Mouse (Mus musculus): Measurements from ENCODE around the gene Ebp. TPM values are rescaled to one million over a fixed set of nuclear protein-coding genes. Genes with fewer than 3 reads are reported as not detected.

Gene Ebp
- total RNA-seq, 2 experiments from 2014 or later: 19.0 to 24.7 TPM

DNA sequence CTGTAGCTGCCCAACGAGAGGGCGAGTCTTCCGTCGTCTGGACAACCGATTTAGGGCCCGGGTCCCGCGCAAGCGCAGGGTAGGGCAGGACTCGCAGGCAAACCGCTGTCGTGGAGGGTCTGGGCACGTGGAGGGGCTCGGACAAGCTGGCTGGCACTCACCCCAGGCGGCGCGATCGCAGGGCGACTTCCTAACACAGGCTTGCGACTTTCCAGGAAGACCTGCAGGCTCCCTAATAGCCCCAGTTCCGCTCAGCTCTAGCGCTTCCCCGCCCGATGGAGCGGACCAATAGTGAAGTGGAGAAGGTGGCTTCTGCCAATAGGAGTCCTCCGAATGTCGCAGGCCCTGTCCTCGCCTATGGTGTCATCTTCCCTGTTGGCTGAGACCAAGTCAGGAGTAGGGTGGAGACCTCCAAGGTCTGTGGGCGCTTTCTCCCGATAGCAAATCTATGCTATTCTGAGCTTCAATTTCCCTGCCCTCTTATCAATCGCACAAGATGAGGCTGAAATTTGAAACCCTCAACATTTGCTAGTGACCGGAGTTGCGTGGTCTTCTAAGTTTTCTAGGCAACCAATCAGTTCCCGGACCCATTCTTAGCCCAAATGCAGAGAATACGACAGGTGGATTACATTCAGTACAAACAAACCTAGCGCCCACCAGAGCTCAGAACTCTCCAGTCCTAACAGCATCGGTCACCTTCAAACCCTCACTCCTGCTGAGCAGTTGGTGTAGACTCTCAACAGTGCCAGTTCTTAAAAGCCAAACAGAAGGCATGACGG lies 483 bp downstream of the Ebp start:
- intact Hi-C loops (cut with DNase I): loop anchor here (5.0 kb wide), 1 partner anchor 59 kb away; the partner anchor contains the start of gene Ftsj1
- DNase-seq: peak; percentile 71 to 77

- intact Hi-C loops (cut with DNase I): loop anchor here (5.0 kb wide), 1 partner anchor 60 kb away; the partner anchor contains the start of gene Ftsj1
- DNase-seq: peak in 1 of 2 experiments; percentile 3
These were observed 1.1 kb downstream of the Ebp start for GRCm38 (mm10) chrX:8192126-8192639.

DNA sequence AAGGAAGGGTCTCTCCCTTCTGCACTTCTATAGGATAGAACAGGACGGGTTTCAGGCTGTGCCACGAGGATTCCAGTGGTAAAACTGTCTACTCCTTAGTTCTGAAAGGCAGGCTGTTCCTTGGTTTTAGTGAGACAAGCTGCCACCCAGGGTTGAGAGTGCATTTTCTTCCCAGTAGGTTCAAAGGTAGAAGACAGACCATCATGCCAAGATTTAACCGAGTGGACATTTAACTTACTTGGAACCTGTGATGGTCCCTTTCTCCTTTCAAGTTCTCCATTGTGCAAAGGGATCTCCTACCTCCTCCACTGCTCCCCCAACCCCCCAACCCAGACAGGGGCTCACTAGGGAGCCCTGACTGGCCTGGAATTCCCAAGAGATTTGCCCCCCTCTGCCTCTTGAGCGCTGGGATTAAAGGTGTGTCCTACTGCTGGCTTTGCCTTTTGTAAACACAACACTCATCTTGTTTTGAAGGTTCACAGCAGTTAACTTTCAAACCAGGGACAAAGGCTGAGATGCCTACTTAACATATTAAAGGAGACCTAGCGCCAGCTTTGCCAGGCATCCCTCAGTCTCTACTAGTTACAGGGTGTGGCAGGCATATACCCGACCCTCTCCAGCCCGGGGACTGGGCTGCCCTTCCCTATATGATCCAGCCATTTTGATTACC lies 10.3 kb downstream of the Ebp start:
- intact Hi-C loops (cut with DNase I): no loop called here
- no peak for DNase-seq

DNA sequence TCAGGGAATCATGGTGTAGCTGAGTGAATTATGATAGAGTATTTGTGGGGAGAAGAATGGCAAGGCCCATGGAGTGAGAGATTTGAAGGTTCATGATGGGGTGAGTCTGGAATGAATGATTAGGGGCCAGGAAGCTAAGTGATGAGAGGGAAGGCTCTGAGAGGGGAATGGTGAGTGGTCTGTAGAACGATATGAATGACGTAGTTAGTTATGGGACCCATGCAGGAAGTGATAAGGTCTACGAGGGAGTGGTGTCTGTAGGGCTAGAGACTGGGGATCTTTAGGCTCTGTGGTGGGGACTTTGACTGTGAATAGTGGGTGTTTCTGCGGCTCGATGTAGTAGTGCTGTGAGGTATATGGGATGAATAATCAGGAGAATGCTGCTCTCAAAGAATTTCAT lies 13.7 kb downstream of the Ebp start:
- DNase-seq: no peak
- intact Hi-C loops (cut with DNase I): no loop called here

DNA sequence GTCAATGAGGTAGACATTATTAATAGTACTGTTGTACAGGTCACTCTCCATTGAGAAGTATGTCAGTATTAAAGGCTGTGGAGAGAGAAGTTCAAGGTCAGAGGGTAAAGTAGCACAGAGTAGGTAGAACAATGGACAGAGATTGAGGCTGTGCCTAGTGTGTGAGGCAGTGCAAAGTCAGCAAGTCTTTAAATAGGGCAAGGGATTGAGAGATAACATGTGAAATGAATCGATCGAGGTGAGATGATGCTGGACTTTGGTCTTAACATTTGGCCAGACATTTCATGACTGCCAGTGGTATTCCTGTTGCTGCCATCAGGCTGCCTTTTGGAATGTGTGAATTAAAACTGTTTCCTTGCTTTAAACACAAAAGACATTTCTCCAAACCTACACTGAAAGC lies 14.4 kb downstream of the Ebp start:
- intact Hi-C loops (cut with DNase I): no loop called here
- no peak for DNase-seq

DNA sequence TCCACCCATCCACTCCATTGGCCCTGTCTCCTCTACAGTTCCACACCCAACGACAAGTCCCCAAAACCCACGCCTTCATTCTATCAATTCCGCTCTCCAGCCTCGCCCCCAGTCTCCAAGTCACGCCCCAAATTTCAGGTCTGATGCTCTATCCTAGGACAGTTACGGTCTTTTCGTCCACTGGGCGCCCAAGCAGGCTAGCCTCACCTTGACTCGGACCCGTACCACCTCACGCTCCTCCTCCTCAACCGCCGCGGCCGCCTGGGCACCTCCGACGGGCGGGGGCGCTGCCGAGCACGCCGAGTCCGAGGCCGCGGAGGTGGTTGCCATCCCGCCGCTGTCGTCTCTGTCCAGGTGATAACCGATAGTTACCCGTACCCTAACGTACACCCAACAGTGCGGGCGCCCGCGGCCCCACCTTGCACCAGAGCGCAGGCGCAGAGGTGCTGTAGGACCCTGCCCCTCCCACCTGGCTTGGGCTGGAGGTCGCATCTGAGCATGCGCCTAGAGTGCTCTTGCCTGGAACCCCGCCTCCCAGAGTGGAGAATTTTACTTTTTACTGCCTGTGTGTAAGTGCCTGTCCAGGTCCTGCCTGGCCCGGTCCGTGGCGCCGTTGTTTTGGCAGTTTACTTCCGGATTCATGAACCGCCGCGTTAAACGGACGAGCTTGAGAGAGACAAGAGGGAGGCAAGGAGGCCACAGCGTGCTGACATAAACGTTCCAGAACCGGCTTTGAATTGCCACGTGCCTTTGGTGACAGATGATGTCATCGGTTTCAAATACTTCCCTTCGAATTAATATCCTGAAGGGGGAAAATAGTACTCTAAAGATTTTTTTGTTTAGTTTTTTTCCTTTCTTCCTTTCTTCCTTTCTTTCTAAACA lies 17.6 kb downstream of the Ebp start, which contains the start of gene Tbc1d25:
TSS of gene Tbc1d25 (minus strand) at position 678 of the 882 bp plus-strand sequence.
- DNase-seq: peak; percentile 81 to 85
- intact Hi-C loops (cut with DNase I): no loop called here

GRCm38 (mm10) chrX:8175169-8175503 lies 18.2 kb downstream of the Ebp start:
- intact Hi-C loops (cut with DNase I): no loop called here
- no peak for DNase-seq

DNA sequence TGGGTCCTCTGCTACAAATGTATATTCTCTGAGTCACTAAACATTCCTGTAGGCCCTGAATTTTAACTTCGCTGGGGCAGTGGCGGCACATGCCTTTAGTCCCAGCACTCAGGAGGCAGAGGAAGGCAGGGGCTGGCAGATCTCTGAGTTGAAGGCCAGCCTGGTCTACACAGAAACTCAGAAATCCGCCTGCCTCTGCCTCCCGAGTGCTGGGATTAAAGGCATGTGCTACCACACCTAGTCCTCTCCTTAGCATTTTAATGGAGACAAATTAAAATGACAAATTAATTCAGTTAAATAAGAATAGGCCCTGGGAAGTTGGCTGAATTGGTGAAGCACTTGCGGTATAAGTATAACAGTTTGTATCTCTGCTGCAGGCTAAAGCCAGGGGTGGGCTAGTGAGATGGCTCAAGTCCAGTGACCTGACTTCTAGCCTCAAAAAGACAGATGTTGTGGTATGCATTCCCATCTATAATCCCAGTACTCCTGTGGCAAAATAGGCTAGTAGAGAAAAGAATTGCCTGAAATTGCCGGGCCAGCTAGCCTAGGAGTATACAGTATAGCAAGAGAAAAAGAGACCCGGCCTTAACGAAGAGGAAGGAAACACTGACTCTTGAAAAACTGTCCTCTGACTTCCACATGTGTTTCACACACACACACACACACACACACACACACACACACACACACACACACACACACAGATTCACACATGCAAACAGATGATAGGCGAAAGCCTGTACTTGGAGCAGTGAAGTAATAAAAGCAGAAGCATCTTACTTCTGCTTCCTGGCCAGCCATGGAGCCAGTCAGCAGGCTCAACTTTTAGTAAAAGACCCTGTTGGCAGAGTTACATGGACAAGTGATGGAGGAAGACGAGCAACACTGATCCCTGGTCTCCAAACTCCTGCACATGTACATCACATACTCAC lies 25.3 kb downstream of the Ebp start:
- intact Hi-C loops (cut with DNase I): no loop called here
- DNase-seq: no peak

DNA sequence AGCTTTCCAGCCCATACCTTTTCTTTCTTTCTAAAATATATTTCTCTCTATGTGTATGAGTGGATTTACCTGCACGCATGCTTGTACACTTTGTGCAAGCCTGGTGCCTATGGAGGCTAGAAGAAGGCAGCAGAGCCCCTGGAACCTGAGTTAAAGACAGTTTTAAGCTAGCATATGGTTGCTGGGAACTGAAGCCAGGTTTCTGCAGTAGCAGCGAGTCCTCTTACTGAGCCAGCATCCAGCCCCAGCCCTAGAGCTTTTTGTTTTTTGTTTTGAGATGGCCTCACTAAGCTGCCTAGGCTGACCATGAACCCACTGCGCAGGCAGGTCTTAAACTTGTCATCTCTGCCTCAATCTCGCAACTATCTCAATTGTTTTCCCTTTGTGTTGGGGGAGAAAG lies 28.8 kb downstream of the Ebp start:
- intact Hi-C loops (cut with DNase I): no loop called here
- DNase-seq: no peak

DNA sequence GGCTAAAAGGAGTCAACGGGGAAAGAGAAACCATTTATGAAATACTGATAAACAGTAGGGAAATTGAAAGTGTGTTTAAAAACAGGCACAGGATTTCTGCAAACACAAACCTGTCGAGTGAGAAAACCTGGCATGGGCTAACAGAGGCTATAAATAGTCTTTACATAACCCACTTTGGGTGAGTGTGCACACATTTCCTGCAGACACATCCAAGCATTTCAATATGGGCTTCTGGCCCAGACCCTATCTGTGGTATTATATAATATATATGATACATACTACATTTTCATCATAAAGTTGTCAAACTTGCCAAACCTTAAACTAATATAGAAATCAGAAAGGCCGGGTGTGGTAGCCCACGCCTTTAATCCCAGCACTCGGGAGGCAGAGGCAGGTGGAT lies 30.2 kb downstream of the Ebp start:
- intact Hi-C loops (cut with DNase I): no loop called here
- no peak for DNase-seq

- intact Hi-C loops (cut with DNase I): no loop called here
- peak; percentile 82 to 85 for DNase-seq
These were observed 47.9 kb downstream of the Ebp start, which contains the start of gene Rbm3 for GRCm38 (mm10) chrX:8145153-8145991. Gene Rbm3 (minus strand): TSS chrX:8145880.

DNA sequence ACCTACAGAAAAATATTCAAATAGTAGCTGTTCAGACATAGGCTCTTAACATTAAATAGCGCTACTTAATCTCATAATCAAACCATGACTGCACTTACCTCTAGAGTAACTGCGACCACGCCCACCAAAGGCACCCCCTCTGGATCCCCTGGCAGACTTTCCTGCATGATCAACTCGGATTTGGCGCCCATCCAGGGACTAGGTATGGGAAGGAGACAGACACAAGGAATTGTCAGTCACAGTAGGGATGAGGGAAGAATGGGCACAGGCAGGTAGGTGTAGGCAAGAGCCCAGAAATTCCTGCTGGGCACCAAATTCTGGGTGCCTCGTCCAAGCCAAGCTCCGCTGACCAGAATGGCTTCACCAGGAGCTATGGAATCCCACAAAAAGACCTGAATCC lies 49.6 kb downstream of the Ebp start:
- intact Hi-C loops (cut with DNase I): no loop called here

GRCm38 (mm10) chrX:8142948-8143347 lies 50.4 kb downstream of the Ebp start:
- intact Hi-C loops (cut with DNase I): no loop called here
- DNase-seq: no peak

More for the DNA sequence above, 49.6 kb downstream of the Ebp start:
- DNase-seq: no peak

- no peak for DNase-seq
- intact Hi-C loops (cut with DNase I): no loop called here
These were observed 52.3 kb downstream of the Ebp start for GRCm38 (mm10) chrX:8141058-8141457.

- intact Hi-C loops (cut with DNase I): no loop called here
- no peak for DNase-seq
These were observed 52.9 kb downstream of the Ebp start for GRCm38 (mm10) chrX:8140446-8140845.

- intact Hi-C loops (cut with DNase I): no loop called here
- no peak for DNase-seq
These were observed 53.8 kb downstream of the Ebp start for GRCm38 (mm10) chrX:8139480-8139879.

GRCm38 (mm10) chrX:8135886-8136285 lies 57.4 kb downstream of the Ebp start:
- intact Hi-C loops (cut with DNase I): no loop called here
- no peak for DNase-seq

All from heart, postnatal 14 days (tissue).